Mouse (Mus musculus): ENCODE data around the gene Pole2.

DNA sequence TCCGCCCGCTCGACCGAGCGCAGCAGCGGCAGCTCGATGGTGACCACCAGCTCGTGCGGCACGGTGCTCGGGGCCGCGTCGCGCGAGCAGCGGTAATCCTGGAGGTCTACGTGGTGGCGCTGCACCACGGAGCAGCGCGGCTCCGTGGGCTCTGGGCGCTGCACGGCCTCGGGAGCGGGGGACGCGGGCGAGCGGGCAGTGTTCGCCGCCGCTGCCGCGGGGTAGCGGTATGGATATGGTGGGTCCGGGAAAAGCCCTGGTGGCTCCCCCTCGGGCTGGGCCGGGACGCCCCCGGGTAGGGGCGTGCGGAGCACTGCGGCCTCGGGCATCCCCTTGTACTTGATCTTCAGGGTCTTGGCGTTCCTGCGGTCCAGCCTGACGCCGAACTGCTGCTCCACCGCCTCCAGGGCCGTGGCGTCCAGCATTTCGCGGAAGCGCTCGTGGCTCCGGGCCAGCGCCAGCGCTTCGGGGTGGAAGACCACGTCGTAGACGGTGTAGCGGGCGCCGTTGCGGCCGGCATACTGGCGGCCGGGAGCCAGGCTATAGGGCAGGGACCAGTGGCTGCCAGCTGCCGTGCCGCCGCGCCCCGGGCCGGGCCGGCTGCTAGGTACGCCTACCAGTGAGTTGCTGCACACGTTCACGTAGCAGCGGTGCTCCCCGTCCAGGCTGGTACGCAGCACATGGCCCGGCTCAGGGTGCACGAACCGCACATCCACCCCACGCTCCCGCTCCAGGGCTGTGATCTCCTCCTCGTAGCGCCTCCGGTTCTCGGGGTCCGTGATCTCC is 30.4 kb downstream of the Pole2 start:
- TF ChIP-seq CTCF (IDR thresholded peaks at IDR 0.05; ENCODE audit: insufficient read depth, low read depth, low read length) (no peak), POLR2A (IDR thresholded peaks at IDR 0.05; ENCODE audit: insufficient read depth, low read depth, low read length) (no peak; the same call in 1 of the 2 replicates)

All from olfactory bulb, adult 2 months (tissue).